Mouse (Mus musculus) mouse embryonic stem cell (cell line): ENCODE measurements around the gene Gm17693.
"Not testable (repeated sequence)": the region's sequence is repeated elsewhere in the genome, so short reads cannot be mapped to it uniquely, and the experiment has no call there.

Source experiments
- in situ Hi-C, 2 experiments: fragments of 300-500 bp; cut with MboI; formaldehyde crosslinking; loops; 1 replicate in 1 of 2; 3 replicates in 1 of 2; pipeline ENCODE4 v1.14.3; 2019 to 2020; ENCODE audit warnings: low sequenced_read_pairs in 2 of 2, low pct_unique_long_range_greater_than_20kb in 1 of 2, mixed read lengths in 1 of 2; ENCODE audit not compliant: unreplicated experiment in 1 of 2

Gm17693 gene

DNA sequence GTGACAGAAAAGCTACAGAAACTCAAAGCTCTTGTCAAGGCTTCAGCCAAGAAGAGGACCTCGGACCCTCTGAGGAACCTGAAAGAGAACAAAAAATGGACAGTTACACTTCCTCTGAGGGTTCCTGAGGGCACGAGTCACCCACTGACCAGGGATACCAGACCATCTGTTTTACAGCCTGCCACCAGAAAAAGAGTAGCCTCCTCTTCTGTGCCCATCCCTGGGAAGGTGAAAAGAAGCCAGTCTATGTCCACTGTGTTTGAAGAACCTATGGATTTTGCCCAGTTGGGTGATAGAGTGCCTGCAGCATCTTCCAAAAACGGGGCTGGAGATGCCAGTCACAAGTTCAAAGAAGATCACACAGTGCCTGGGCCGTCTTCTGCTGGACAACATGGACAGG lies at the start of gene Gm17693:
Gm17693 (plus strand) TSS at position 301 of the 400 bp plus-strand sequence.
- in situ Hi-C loops = not testable (repeated sequence)
